Mouse (Mus musculus) spleen, adult 12 weeks (tissue): ENCODE data around the gene Tuba1c.
"Not testable (repeated sequence)": the region's sequence is repeated elsewhere in the genome, so short reads cannot be mapped to it uniquely, and the experiment has no call there.

Experiments used
- DNase-seq: peaks from one replicate; pipeline ENCODE4 v3.0.0; 2022; ENCODE audit warnings: low spot score

Tuba1c gene

GRCm38 (mm10) chr15:99056332-99056731 is 26.6 kb downstream of the Tuba1c start:
- DNase-seq: no peak

- DNase-seq: no peak
Measured at GRCm38 (mm10) chr15:99065557-99066165, 36.0 kb downstream of the Tuba1c start.

- no peak for DNase-seq
Measured at GRCm38 (mm10) chr15:99071988-99072387, 42.3 kb downstream of the Tuba1c start.

- no peak for DNase-seq
Measured at GRCm38 (mm10) chr15:99074019-99074599, 44.4 kb downstream of the Tuba1c start, which contains the start of gene Troap. Gene Troap (plus strand): TSS chr15:99074575.

GRCm38 (mm10) chr15:99074600-99075333 is 45.1 kb downstream of the Tuba1c start:
- DNase-seq: peak; percentile 95

- DNase-seq: not testable (repeated sequence)
Measured at GRCm38 (mm10) chr15:99076011-99076410, 46.3 kb downstream of the Tuba1c start.

GRCm38 (mm10) chr15:99078181-99078910 is 48.7 kb downstream of the Tuba1c start:
- DNase-seq: no peak

- DNase-seq: no peak
Measured at GRCm38 (mm10) chr15:99079804-99080203, 50.1 kb downstream of the Tuba1c start.

GRCm38 (mm10) chr15:99082322-99082721 is 52.6 kb downstream of the Tuba1c start:
- no peak for DNase-seq

GRCm38 (mm10) chr15:99082840-99083239 is 53.1 kb downstream of the Tuba1c start:
- no peak for DNase-seq

GRCm38 (mm10) chr15:99083258-99083657 is 53.6 kb downstream of the Tuba1c start:
- DNase-seq: no peak

GRCm38 (mm10) chr15:99083867-99084557 is 54.3 kb downstream of the Tuba1c start:
- DNase-seq: no peak

GRCm38 (mm10) chr15:99084618-99085017 is 54.9 kb downstream of the Tuba1c start:
- no peak for DNase-seq

- no peak for DNase-seq
Measured at GRCm38 (mm10) chr15:99085997-99086396, 56.3 kb downstream of the Tuba1c start.

- no peak for DNase-seq
Measured at GRCm38 (mm10) chr15:99087253-99088075, 57.8 kb downstream of the Tuba1c start, which contains the start of gene C1ql4. Gene C1ql4 (minus strand): TSS chr15:99087817.
